35 mouse cellular contexts compared by ENCODE assay signal in genomic region chr3:84810803-84811202, GRCm38 (mm10).
"Had no signal": no experiment of that assay in that cellular context is flagged by ENCODE, and none has a peak within 500 bp of the region (broad histone marks: within the 10 kb centered on the region; RNA-seq: fewer than 3 reads in every experiment).

No protein-coding gene starts in this region.

- ATAC-seq: hindbrain, embryonic 16.5 days; hindbrain, postnatal 0 days; inflammation-experienced regulatory T-cells, adult 6 months; intestine, embryonic 15.5 days; intestine, embryonic 16.5 days; intestine, postnatal 0 days had no signal

- H3K27me3 ChIP-seq: heart, embryonic 12.5 days; heart, embryonic 13.5 days; heart, embryonic 15.5 days; hindbrain, embryonic 12.5 days; hindbrain, embryonic 13.5 days; hindbrain, embryonic 15.5 days; intestine, embryonic 15.5 days; kidney, embryonic 15.5 days had no signal

- H3K9me3 ChIP-seq: heart, embryonic 10.5 days; heart, embryonic 12.5 days; heart, embryonic 13.5 days; heart, embryonic 15.5 days; hindbrain, embryonic 10.5 days; hindbrain, embryonic 12.5 days; hindbrain, embryonic 13.5 days; hindbrain, embryonic 15.5 days; intestine, embryonic 15.5 days; kidney, embryonic 15.5 days had no signal

- H3K36me3 ChIP-seq: heart, embryonic 10.5 days; heart, embryonic 12.5 days; heart, embryonic 13.5 days; heart, embryonic 15.5 days; hindbrain, embryonic 10.5 days; hindbrain, embryonic 12.5 days; hindbrain, embryonic 13.5 days; hindbrain, embryonic 15.5 days; intestine, embryonic 15.5 days; kidney, embryonic 15.5 days had no signal

- H3K4me2 ChIP-seq: heart, embryonic 11.5 days; heart, embryonic 12.5 days; heart, embryonic 13.5 days; heart, embryonic 15.5 days; hindbrain, embryonic 12.5 days; hindbrain, embryonic 13.5 days; hindbrain, embryonic 14.5 days; hindbrain, embryonic 15.5 days; intestine, embryonic 15.5 days; kidney, embryonic 15.5 days had no signal

- DNase-seq: heart, postnatal 10 days; heart, postnatal 14 days; heart, postnatal 36 days; heart, postnatal 4 days; kidney, adult 11 months; kidney, adult 18-20 months; kidney, adult 2 months; kidney, adult 8-10 months; kidney, adult 9 months; kidney, postnatal 10 days; kidney, postnatal 14 days; kidney, postnatal 25 days; kidney, postnatal 36 days; kidney, postnatal 4 days; layer of hippocampus, adult 9-11 months; layer of hippocampus, postnatal 36 days had no signal

- H3K27ac ChIP-seq: heart, embryonic 10.5 days; heart, embryonic 13.5 days; heart, embryonic 15.5 days; hindbrain, embryonic 10.5 days; hindbrain, embryonic 12.5 days; hindbrain, embryonic 13.5 days; hindbrain, embryonic 14.5 days; hindbrain, embryonic 15.5 days; hindbrain, postnatal 0 days; intestine, embryonic 15.5 days; kidney, embryonic 15.5 days; kidney, postnatal 0 days; layer of hippocampus, adult 2 months had no signal

- H3K4me3 ChIP-seq: heart, embryonic 10.5 days; heart, embryonic 12.5 days; heart, embryonic 13.5 days; heart, embryonic 15.5 days; hindbrain, embryonic 10.5 days; hindbrain, embryonic 12.5 days; hindbrain, embryonic 13.5 days; hindbrain, embryonic 15.5 days; intestine, embryonic 15.5 days; kidney, embryonic 15.5 days; layer of hippocampus, adult 2 months had no signal

- H3K9ac ChIP-seq: heart, embryonic 12.5 days; heart, embryonic 13.5 days; heart, embryonic 15.5 days; hindbrain, embryonic 12.5 days; hindbrain, embryonic 13.5 days; hindbrain, embryonic 14.5 days; hindbrain, embryonic 15.5 days; intestine, embryonic 15.5 days; kidney, embryonic 15.5 days had no signal
